Mouse (Mus musculus) thymus, adult 2 months (tissue): Measurements from ENCODE around the gene Sohlh2. TPM values are rescaled to one million over a fixed set of nuclear protein-coding genes. Genes with fewer than 3 reads are reported as not detected.

Experiments used
- DNase-seq: peaks from one replicate; pipeline ENCODE4 v3.0.0; 2021
- H3K27ac ChIP-seq: fragments of 200-500 bp; 2 replicates; pipeline ENCODE4 v1.5.1; 2012; ENCODE audit warnings: low read length, control low read depth; ENCODE audit not compliant: control insufficient read depth, insufficient read depth
- H3K27me3 ChIP-seq: fragments of 200-500 bp; 2 replicates; pipeline ENCODE4 v1.6.1; 2012; ENCODE audit warnings: mild to moderate bottlenecking, low read length, moderate library complexity, mixed read lengths; ENCODE audit not compliant: control insufficient read depth, insufficient read depth
- H3K36me3 ChIP-seq: fragments of 200-500 bp; 2 replicates; pipeline ENCODE4 v1.6.1; 2012; ENCODE audit warnings: mild to moderate bottlenecking, low read length, moderate library complexity; ENCODE audit not compliant: control insufficient read depth, insufficient read depth
- H3K4me1 ChIP-seq: fragments of 200-500 bp; replicated peaks from 2 replicates; pipeline ENCODE4 v1.6.1; 2012; ENCODE audit warnings: low read length; ENCODE audit not compliant: control insufficient read depth, insufficient read depth
- H3K4me3 ChIP-seq: fragments of 200-500 bp; 2 replicates; pipeline ENCODE4 v1.5.1; 2012; ENCODE audit warnings: mild to moderate bottlenecking, low read length, control low read depth, moderate library complexity; ENCODE audit not compliant: control insufficient read depth, insufficient read depth
- CTCF ChIP-seq: fragments of 200-500 bp; IDR thresholded peaks from 2 replicates; pipeline ENCODE4 v1.5.1; 2012; ENCODE audit warnings: mild to moderate bottlenecking, control low read depth, low read length, moderate library complexity, borderline replicate concordance; ENCODE audit not compliant: control insufficient read depth, poor library complexity, insufficient read depth; ENCODE audit errors: extremely low read depth
- POLR2A ChIP-seq: fragments of 200-500 bp; IDR thresholded peaks from 2 replicates; pipeline ENCODE4 v1.6.1; 2012; ENCODE audit warnings: mild to moderate bottlenecking, low read length, control low read depth, moderate library complexity; ENCODE audit not compliant: control insufficient read depth, poor library complexity, insufficient read depth; ENCODE audit errors: extremely low read depth
- WGBS: fragments of 180-500 bp; shearing (Covaris S2); methylation state at CpG from one replicate; pipeline ENCODE4 v1.1.7; 2018; 5-methylcytosine and 5-hydroxymethylcytosine counted together
- polyA plus RNA-seq: library from polyadenylated mRNA; depleted of rRNA; stranded (reverse); fragments of >200 nt; gene quantifications from 2 replicates; pipeline ENCODE4 v1.2.3, GENCODE M21; 2012

The Sohlh2 gene
- polyA plus RNA-seq, 1 experiment: 0.15 TPM

DNA sequence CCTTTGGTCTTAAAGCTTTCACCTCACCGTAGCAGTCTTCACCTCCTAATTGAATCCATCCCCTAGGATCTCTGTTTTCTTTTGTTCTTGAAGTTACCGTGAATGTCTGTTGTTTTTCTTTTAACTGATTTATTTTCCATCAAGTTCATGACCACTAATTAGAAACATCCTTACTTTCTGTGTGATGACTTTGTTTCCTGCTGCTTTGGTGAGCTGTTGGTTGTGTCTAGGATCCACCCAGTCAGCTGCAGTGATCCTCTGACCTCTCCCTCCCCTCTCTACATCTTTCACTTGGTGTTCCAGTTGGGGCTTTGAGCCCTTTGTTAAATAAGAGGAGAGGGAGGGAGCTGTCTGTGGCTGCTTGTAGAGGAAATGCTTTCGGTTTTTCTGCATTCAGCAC is 33.7 kb upstream of the Sohlh2 start:
- Histone ChIP-seq H3K4me3 (no peak overlapping the region), H3K27ac (no peak overlapping the region), H3K4me1 (no peaks in the 10 kb centered on the region), H3K27me3 (no peaks in the 10 kb centered on the region), H3K36me3 (no peaks in the 10 kb centered on the region)
- TF ChIP-seq CTCF: no peak
- TF ChIP-seq POLR2A: no peak
- DNase-seq: no peak
- WGBS: 54% methylated on average over 3 of the region's 3 CpGs

DNA sequence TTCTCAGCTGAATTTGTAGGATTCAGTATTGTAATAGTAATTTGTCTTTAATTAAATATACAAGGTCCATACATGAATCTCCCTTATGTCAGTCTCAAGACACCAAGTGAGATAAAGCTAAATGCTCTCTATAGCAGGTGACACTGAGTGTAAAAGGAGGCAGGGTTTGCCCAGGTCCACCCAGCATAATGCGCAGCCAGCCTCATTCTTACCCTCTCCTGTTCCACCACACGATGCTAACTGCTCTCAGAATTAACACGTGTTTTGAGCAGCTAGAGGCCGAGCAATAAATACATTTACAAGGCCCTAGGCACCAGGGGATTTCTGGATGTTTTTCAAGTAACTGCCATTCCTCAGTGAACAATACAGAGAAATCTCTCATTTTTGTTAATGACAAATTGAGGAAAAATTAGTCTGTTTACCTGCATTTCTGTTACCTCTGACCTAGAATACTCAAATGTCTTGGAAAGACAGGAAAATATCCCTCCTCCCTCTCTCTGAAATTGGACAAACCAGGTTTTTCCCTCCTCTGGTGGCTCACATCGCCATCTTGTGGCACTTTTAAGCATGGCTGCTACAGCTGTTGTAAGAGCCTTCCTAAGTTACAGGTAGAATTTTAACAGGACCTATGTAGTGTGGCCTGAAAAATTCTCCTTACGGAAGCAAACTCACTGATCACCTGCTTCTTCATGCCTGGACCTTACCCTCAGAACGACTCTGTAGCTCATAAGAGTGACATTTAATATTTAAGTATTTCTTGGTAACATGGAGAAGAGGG is 30.0 kb upstream of the Sohlh2 start:
- Histone ChIP-seq H3K27ac (no peak overlapping the region), H3K27me3 (no peaks in the 10 kb centered on the region), H3K36me3 (no peaks in the 10 kb centered on the region), H3K4me3 (no peak overlapping the region), H3K4me1 (no peaks in the 10 kb centered on the region)
- no peak for DNase-seq
- 53% methylated on average over 7 of the region's 7 CpGs for WGBS
- no peak for TF ChIP-seq CTCF
- no peak for TF ChIP-seq POLR2A

DNA sequence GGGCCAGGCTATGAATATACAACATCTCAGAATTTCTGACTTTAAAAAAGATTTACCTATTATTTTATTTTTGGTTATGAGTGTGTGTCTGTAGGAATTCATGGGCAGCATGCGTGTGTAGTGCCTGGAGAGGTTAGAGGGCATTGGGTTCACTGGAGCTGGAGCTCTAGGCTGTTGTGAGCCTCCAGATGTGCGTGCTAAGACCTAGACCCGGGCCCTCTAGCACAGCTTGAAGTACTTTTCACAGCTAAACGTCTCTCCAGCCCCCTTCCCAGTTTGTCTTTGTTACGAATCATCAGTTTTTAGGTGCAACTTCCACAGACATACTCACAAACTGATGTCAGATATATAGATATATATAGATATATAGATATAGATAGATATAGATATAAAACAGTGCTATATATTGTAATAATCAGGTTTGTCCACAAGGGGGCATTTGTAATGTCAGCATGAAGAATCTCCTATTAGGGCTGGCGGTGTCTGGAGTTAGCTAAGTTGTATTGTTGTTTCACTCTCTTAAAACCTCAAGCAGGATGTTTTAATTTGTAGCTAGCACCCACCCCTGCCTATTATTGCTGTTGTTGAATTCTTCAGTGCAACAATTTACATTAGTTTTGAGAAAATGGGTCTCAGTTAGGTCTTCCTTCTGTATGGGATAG is 29.0 kb upstream of the Sohlh2 start:
- TF ChIP-seq CTCF (no peak), POLR2A (no peak)
- no peak overlapping the region for H3K27ac ChIP-seq
- no peaks in the 10 kb centered on the region for H3K4me1 ChIP-seq
- no peaks in the 10 kb centered on the region for H3K27me3 ChIP-seq
- H3K36me3 ChIP-seq: no peaks in the 10 kb centered on the region
- no peak for DNase-seq
- H3K4me3 ChIP-seq: no peak overlapping the region
- WGBS: 74% methylated on average over 6 of the region's 6 CpGs

DNA sequence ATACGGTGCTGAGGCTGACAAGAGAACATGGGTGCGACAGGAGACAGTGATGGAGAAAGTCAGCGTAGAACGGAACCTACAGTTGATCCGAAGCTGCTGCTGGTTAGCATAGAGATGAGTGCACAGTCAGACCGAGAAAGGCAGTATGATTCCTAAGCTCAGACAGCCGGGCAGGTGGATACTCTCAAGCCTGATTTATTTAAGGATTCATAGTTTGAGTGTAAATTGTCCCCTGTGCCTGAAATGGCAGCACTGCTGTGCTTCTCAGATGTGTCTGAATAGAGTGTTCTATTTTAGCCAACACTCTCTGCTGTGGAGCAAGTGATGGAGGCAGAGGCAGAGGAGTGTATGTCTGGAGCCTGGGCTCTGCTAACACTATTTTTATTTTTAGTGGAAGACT is 27.7 kb upstream of the Sohlh2 start:
- TF ChIP-seq CTCF (no peak), POLR2A (no peak)
- Histone ChIP-seq H3K27ac (no peak overlapping the region), H3K27me3 (no peaks in the 10 kb centered on the region), H3K4me3 (no peak overlapping the region), H3K4me1 (no peaks in the 10 kb centered on the region), H3K36me3 (no peaks in the 10 kb centered on the region)
- DNase-seq: no peak
- WGBS: 89% methylated on average over 7 of the region's 7 CpGs

DNA sequence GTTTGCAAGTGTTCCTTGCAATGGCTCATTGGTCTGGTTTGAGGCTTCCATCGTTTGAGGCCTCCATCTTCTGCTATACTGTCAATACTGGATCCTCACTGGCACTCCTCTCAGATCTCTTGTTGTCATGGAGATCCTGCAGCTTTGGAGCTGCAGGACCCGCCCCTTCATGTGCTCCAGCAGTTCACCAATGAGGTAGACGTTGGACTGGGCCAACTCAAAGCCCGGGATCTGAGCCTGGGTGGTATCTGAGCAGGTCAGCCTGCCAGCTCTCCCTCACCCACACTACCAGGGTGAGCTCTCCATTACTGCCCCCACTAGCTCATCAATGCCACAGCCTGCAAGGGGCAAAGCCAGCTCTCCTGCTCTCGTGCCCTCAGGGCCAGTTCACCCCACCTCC is 24.4 kb upstream of the Sohlh2 start:
- DNase-seq: no peak
- Histone ChIP-seq H3K27ac (no peak overlapping the region), H3K27me3 (no peaks in the 10 kb centered on the region), H3K4me3 (no peak overlapping the region), H3K4me1 (no peaks in the 10 kb centered on the region), H3K36me3 (no peaks in the 10 kb centered on the region)
- WGBS: 81% methylated on average over 5 of the region's 5 CpGs
- TF ChIP-seq CTCF (no peak), POLR2A (no peak)

DNA sequence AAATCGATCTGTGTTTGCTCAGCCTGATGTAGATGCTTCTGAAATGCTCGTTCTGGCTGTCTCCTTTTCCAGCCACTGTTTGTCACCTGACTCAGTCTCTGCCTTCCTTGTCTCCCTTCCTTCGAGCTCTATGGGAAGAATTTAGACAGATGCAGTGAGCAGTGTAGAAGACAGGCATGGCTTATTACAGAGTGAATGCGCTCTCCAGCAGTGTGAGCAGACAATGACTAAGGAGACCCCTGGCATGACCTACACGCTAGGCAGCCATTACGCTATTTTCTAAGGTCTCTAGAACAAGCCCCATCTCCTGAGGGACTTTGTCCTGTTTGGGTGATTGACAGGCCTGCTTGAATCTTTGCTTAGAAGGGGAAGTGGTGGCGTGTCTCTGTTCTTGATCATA is 20.7 kb upstream of the Sohlh2 start:
- Histone ChIP-seq H3K27ac (no peak overlapping the region), H3K4me1 (no peaks in the 10 kb centered on the region), H3K27me3 (no peaks in the 10 kb centered on the region), H3K36me3 (no peaks in the 10 kb centered on the region), H3K4me3 (no peak overlapping the region)
- TF ChIP-seq CTCF: no peak
- TF ChIP-seq POLR2A: no peak
- DNase-seq: no peak
- WGBS: 78% methylated on average over 7 of the region's 7 CpGs

DNA sequence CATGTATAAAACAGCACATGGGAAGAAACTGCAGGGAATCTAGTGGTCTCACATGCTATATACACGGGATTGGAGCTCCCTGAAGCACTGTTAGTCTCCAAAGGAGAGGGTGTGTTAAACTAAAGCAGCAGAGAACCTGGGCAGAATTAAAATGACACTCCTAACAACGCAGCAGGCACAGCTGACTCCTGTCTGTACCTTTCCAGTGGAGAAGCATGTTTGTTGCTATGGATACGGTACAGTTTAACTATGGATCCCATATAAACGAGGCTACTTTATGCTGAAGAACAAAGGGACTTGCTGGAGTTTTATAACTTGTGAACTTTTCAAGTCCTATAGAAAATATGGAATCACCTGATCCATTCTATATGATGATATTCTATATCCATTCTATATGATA is 18.3 kb upstream of the Sohlh2 start:
- no peak for TF ChIP-seq POLR2A
- no peak for TF ChIP-seq CTCF
- no peaks in the 10 kb centered on the region for H3K27me3 ChIP-seq
- no peaks in the 10 kb centered on the region for H3K36me3 ChIP-seq
- 80% methylated on average over 4 of the region's 4 CpGs for WGBS
- no peaks in the 10 kb centered on the region for H3K4me1 ChIP-seq
- no peak overlapping the region for H3K27ac ChIP-seq
- DNase-seq: no peak
- H3K4me3 ChIP-seq: no peak overlapping the region

DNA sequence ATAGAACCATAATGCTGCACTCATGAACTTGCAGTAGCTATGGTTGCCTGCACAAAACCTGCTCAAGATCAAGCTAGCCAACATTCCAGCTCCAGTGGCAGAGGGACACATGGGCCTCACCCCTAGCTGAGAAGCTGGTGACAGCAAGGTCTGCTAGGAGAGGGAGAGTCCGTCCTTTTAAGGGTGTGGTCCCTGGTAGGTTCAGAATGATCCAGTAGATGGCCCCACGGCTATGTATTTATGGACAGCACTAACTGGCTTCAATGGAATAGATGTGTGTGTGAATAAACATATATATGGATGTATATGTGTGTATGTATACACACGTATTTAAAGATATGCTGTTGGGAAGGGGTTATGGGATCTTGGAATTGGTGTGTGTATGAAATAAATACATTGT is 9.3 kb upstream of the Sohlh2 start:
- Histone ChIP-seq H3K27me3 (no peaks in the 10 kb centered on the region), H3K4me3 (no peak overlapping the region), H3K36me3 (no peaks in the 10 kb centered on the region), H3K4me1 (no peaks in the 10 kb centered on the region), H3K27ac (no peak overlapping the region)
- no peak for TF ChIP-seq CTCF
- TF ChIP-seq POLR2A: no peak
- WGBS: 86% methylated on average over 3 of the region's 3 CpGs
- DNase-seq: no peak
